Mouse (Mus musculus) T-cell, adult 2 months (primary cell): ENCODE measurements around the gene Nckipsd.

Experiments
- DNase-seq: peaks from one replicate; pipeline ENCODE4 v3.0.0; 2022; ENCODE audit warnings: low spot score

The Nckipsd gene

DNA sequence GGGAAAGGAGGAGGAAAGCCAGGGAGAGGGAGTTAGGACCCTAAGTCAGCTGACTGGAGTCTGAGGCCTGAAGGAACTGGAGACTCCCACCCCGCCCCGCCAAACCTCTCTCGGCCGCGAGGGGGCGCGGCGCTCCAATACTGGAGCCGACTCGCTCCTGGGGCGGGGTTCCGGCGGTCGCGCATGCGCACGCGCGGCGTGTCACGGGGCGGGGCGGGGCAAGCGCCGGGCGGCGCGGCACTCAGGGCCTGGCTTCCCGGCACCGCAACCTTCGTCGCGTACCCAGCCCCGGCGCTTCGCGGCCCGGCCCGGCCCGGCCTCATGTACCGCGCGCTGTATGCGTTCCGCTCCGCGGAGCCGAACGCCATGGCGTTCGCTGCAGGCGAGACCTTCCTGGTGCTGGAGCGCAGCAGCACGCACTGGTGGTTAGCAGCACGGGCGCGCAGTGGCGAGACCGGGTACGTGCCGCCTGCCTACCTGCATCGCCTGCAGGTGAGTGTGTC is at the start of gene Nckipsd:
Gene Nckipsd (plus strand): TSS at position 206 of the 503 bp plus-strand sequence.
- peak; percentile 93 for DNase-seq

- no peak for DNase-seq
These were observed 49.0 kb upstream of the Nckipsd start for GRCm38 (mm10) chr9:108759121-108759520.

DNA sequence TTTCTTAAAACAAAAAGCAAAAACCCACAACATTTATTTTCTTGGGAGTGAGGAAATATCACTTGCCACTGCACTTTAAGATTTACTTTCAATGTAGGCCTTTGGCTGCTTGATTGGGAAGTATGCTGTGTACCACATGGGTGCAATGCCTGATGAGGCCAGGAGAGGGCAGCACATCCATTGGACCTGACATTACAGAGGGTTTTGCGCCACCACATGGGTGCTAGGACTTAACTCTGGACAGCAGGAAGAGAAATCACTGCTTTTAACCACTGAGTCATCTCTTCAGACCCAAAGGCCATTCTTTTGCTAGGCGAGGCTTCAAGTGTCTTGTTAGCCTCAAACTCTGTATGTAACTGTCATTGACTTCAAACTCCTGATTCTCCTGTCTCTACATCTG is 48.4 kb upstream of the Nckipsd start:
- peak; percentile 45 for DNase-seq

GRCm38 (mm10) chr9:108761561-108761960 is 46.6 kb upstream of the Nckipsd start:
- no peak for DNase-seq

DNA sequence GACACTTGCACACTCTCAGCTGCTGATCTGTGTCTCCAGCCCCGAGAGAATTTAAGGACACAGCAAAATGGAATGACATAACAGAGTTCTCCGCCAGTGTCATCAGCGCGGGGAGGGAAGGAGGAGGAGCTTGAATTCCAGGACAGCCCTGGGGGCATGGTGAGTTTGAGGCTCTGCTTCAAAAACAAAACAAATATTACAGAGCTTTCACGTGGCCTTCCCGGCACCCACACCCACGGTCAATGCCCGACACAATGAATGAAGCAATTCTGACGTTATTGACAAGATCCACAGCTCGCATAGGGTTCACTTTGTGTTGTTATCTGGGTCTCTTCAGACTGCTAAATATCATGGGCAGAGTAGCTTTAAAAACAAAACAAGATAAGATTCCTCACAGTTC is 43.2 kb upstream of the Nckipsd start:
- DNase-seq: no peak

DNA sequence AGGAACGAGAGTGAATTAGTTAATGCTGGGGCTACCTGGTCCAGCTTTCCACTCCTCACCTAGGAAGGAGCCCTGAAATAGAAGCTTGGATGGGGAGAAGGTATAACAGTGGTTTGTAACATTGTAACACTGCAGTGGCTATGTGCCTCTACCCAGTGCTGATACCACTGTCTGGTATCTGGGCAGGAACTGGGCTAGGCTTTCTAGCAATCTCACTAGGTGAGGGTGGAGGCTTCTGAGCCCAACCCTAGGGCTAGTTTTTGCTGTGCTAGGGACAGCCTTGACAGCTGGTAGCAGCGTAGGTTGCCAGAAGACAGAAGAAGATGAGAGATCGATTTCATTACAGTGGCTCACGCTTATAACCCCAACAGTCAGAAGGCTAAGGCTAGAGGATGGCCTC is 31.6 kb upstream of the Nckipsd start:
- DNase-seq: no peak

GRCm38 (mm10) chr9:108777276-108777675 is 30.9 kb upstream of the Nckipsd start:
- no peak for DNase-seq

- DNase-seq: no peak
These were observed 27.2 kb upstream of the Nckipsd start for GRCm38 (mm10) chr9:108780959-108781358.

DNA sequence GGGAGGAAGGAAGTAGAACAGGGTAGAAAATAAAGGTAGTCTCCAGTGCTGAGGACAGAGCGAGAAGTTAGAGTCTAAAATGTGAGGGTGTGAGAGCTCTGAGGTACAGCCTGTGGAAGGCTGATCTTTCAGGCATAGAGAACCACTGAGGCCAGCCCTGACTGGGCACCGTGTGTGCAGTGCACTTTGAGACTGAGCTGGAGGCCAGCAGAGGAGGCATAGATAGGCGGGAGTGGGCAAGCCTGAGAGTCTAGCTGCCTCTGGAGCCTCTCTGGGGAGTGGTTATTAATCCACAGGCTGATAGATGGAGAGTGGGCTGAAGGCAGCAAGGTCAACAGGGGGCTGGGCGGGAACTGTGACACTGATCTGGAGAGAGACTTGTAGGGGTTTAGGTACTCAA is 26.3 kb upstream of the Nckipsd start:
- no peak for DNase-seq

GRCm38 (mm10) chr9:108782836-108783547 is 25.2 kb upstream of the Nckipsd start:
- no peak for DNase-seq

DNA sequence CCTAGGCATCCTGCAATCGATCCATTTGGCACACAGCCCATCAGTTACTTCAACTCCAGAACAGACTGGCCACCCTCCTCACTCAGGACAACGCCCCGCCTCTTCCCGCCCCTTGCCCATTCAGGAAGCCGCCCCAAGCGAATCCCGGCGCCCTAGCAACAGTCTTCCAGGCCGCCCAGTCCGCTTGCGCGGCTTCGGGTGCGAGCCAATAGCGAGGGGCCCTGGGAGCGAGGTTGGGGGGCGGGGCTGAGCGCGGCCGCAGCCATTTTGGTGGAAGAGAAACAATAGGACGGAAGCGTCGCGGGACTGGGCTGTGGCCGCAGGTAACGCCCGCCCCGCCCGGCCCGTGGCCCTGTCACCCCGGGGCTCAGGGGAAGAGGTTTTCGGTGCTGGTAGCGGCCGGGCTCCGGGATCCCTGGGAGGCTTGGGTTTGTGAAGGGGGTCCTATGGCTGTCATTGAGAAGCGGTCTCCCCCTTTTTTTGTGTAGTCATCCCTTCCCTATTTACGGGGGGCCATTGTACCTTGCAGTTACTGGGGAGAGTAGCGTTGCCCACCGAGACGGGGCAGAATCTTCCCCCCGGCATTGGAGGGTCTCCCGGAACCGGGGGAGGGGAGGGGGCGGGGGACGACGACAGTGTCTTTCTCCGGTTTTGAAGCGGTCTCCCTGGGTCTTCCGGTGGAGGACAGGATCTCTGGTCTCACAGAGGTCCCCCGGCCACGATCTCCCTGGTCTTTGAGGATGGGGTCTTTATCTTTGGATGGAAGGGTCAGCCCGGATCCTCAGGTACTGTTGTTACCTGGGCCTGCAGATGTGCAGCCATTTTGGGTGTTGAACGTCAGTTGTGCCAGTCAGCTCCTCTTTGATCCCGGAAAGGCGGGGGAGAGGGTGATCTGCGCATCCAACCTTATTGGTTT is 24.4 kb upstream of the Nckipsd start, which contains the start of gene Ip6k2:
Gene Ip6k2 (plus strand): TSS at position 249 of the 916 bp plus-strand sequence.
- peak; percentile 90 for DNase-seq

DNA sequence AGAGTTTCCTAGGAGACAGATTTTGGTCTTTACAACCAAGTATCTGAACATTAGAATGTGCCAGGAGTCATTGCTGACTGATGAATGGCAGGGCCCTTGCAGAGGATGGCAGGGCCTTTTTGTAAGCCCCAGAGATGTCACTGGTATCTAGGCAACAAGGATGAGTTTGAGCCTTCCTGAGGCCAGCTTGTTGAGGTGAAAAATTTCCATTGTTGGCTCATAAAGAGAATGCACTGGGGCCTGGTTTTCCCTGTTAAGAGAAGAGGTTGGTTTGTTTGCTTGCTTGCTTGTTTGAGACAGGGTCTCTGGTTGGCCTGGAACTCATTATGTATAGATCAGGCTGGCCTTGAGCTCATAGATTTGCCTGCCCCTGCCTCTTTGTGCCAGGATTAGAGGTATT is 22.8 kb upstream of the Nckipsd start:
- no peak for DNase-seq

DNA sequence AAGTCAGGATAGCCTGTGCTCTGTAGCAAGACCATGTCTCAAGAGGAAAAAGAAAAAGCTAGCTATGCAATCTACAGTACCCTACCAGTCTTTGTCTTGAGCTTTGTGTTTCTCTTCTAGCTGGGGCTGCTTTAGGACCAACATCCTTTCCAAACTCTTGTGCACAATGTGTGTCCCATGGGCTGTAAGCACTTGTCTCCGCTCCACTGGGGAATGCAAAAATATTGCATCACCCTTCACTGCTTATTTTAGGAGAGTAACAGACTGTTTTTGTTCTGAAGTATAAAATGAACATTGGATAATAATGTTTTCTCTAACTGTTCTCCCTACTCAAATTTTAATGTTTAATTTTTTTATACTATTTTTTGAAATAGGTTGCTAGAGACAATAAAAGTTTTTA is 21.7 kb upstream of the Nckipsd start:
- DNase-seq: no peak

DNA sequence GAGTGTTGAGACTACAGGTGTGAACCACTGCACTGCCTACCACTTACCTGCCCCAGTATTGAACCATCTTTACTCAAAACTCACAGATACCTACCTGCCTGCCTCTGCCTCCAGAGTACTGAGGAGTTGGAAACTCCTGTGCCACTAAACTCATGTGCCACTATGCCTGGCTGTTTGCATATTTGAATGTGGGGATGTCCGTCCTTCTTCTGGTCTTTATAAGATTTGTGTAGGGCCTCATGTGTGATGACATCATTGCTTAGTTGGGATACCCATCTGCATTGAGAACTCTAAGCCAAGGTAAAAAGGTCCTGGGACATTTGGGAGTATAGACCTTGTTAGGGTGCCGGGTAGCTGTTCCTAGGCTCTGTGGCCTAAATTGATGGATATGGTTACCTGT is 21.1 kb upstream of the Nckipsd start:
- DNase-seq: no peak

GRCm38 (mm10) chr9:108788713-108789112 is 19.5 kb upstream of the Nckipsd start:
- no peak for DNase-seq

GRCm38 (mm10) chr9:108792307-108792706 is 15.9 kb upstream of the Nckipsd start:
- DNase-seq: no peak

GRCm38 (mm10) chr9:108792730-108793129 is 15.4 kb upstream of the Nckipsd start:
- peak; percentile 75 for DNase-seq

DNA sequence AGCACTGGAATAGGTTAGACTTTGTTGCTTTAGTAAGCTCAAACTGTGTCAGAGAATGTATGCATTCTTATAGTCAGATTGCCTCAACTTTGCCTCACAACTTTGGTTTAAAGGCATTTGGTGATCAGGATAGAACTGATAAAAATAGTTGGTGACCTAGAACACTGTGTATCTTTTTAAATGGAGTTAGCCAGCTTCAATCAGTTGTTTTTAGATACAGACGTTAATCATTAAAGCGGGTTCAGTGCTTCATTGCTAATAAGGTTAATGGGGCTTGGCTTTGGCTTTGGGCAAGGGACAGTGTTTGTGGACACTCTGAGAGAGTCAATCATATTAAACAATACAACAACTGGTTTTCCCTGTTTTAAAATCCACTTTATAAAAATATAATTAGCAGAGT is 12.9 kb upstream of the Nckipsd start:
- no peak for DNase-seq

- no peak for DNase-seq
These were observed 12.4 kb upstream of the Nckipsd start for GRCm38 (mm10) chr9:108795762-108796161.

- DNase-seq: no peak
These were observed 11.7 kb upstream of the Nckipsd start for GRCm38 (mm10) chr9:108796351-108796981.

DNA sequence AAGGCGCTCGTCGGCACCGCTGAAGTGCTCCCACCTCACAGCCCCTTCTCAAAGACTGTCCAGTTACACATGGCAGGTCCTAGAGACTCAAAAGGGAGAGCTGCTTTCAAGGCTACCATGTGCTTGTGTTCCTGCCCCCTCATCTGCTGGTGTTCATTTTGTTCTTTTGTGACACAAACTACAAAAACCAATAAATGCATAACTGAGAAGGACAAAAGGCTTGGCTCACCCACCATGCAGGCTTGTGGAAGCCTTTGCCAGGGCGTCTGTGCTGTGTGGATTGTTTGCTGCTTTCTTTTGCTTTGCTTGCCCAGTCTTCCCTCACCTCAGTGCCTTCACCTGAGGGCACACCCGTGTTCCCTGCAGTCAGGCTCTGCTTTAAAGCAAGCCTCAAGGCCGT is 10.7 kb upstream of the Nckipsd start:
- no peak for DNase-seq

DNA sequence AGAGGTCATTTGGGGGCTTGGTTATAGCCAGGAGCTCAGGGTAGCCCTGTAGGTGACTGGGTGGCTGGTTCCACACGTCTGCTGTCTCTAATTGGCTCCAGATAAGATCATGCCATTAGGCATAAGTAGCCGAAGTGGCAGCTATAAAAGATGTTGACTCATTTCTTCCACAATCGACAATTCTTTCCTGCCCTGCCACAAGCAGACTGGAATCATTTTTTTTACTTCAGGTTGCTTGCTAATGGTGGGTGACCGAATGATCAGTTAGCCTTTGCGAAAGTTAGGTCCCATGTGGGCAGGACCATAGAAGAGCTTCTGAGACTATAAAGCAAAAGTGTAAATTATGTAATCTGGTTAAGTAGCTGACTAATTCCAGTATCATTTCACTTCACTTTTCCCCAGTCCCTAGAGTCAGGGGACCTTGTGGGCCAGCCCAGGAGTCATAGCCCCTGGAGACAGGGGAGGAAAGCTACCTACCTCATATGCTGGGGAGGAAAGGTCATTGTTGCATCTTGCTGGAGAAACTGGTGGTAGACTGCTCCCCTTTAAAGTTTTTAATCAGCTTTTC is 9.6 kb upstream of the Nckipsd start:
- no peak for DNase-seq
